Mouse (Mus musculus): ENCODE data around the gene Polr2a.
"Not testable (repeated sequence)": the region's sequence is repeated elsewhere in the genome, so short reads cannot be mapped to it uniquely, and the experiment has no call there.

The Polr2a gene

GRCm38 (mm10) chr11:69707480-69707847 is 51.0 kb downstream of the Polr2a start:
- in situ Hi-C loops (cut with MseI, MboI) = no loop called here

GRCm38 (mm10) chr11:69706775-69707479 is 51.5 kb downstream of the Polr2a start:
- in situ Hi-C loops (cut with MseI, MboI) = no loop called here

- in situ Hi-C loops (cut with MseI, MboI) = no loop called here
These were observed 53.8 kb downstream of the Polr2a start for GRCm38 (mm10) chr11:69704613-69705010.

GRCm38 (mm10) chr11:69703814-69704612 is 54.4 kb downstream of the Polr2a start:
- in situ Hi-C loops (cut with MseI, MboI) = no loop called here

GRCm38 (mm10) chr11:69703381-69703780 is 55.1 kb downstream of the Polr2a start:
- in situ Hi-C loops (cut with MseI, MboI) = not testable (repeated sequence)

- in situ Hi-C loops (cut with MseI, MboI) = not testable (repeated sequence)
These were observed 55.6 kb downstream of the Polr2a start for GRCm38 (mm10) chr11:69702886-69703285.

- in situ Hi-C loops (cut with MseI, MboI) = no loop called here
These were observed 58.8 kb downstream of the Polr2a start for GRCm38 (mm10) chr11:69699595-69699994.

- in situ Hi-C loops (cut with MseI, MboI) = no loop called here
These were observed 59.9 kb downstream of the Polr2a start for GRCm38 (mm10) chr11:69698574-69698973.

GRCm38 (mm10) chr11:69697396-69697795 is 61.0 kb downstream of the Polr2a start:
- in situ Hi-C loops (cut with MseI, MboI) = no loop called here

- in situ Hi-C loops (cut with MseI, MboI) = no loop called here
These were observed 62.9 kb downstream of the Polr2a start, which contains the start of the genes Tnfsf12 and Tnfsfm13 for GRCm38 (mm10) chr11:69695361-69696181. TSS of gene Tnfsf12 (minus strand) at chr11:69695849. TSS of gene Tnfsfm13 (minus strand) at chr11:69696098.

- in situ Hi-C loops (cut with MseI, MboI) = no loop called here
These were observed 63.4 kb downstream of the Polr2a start for GRCm38 (mm10) chr11:69695046-69695360.

GRCm38 (mm10) chr11:69693421-69693965 is 64.9 kb downstream of the Polr2a start:
- in situ Hi-C loops (cut with MseI, MboI) = no loop called here

- in situ Hi-C loops (cut with MseI, MboI) = no loop called here
These were observed 65.6 kb downstream of the Polr2a start for GRCm38 (mm10) chr11:69692863-69693262.

- in situ Hi-C loops (cut with MseI, MboI) = no loop called here
These were observed 66.1 kb downstream of the Polr2a start for GRCm38 (mm10) chr11:69692196-69692811.

GRCm38 (mm10) chr11:69689891-69690290 is 68.5 kb downstream of the Polr2a start:
- in situ Hi-C loops (cut with MseI, MboI) = no loop called here

GRCm38 (mm10) chr11:69687061-69687460 is 71.4 kb downstream of the Polr2a start:
- in situ Hi-C loops (cut with MseI, MboI) = no loop called here

- in situ Hi-C loops (cut with MseI, MboI) = no loop called here
These were observed 72.1 kb downstream of the Polr2a start for GRCm38 (mm10) chr11:69686377-69686776.

GRCm38 (mm10) chr11:69685526-69686148 is 72.8 kb downstream of the Polr2a start, which contains the start of gene Tnfsf13:
TSS of gene Tnfsf13 (minus strand) at chr11:69685784.
- in situ Hi-C loops (cut with MseI, MboI) = no loop called here

- in situ Hi-C loops (cut with MseI, MboI) = loop anchor here in 1 of 2 experiments (5.0 kb wide), 1 partner anchor 32 kb away; no protein-coding TSS in a partner anchor
These were observed 73.5 kb downstream of the Polr2a start for GRCm38 (mm10) chr11:69684936-69685335.

GRCm38 (mm10) chr11:69684128-69684745 is 74.2 kb downstream of the Polr2a start:
- in situ Hi-C loops (cut with MseI, MboI) = loop anchor here in 1 of 2 experiments (5.0 kb wide), 1 partner anchor 33 kb away; no protein-coding TSS in a partner anchor
